Mouse (Mus musculus) cerebellum, adult 11-12 months (tissue): Measurements from ENCODE around the gene Gm7356.
"Not testable (repeated sequence)": the region's sequence is repeated elsewhere in the genome, so short reads cannot be mapped to it uniquely, and the experiment has no call there.

Source experiments
- DNase-seq: peaks from one replicate; pipeline ENCODE4 v3.0.0; 2022

The Gm7356 gene

DNA sequence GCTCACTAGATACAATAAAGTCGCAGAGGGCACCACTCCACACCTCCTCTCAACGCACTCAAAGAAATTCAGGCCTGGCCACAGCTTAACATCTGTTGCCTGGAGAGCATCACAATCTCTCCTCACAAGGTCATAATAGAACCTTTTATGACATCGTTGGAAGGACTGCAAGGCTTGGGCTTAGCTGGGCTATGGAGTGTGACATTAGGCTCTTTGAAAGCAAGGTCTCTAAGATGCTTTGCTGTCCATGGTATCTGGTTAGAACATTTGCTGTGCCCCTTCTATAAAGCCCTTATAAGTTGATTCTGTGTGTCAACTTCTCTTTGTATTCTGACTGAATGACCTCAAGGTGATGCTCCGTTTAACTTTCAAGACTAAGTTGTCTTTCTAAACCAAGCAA lies at the start of gene Gm7356:
Gm7356 (minus strand) TSS at position 101 of the 400 bp plus-strand sequence.
- not testable (repeated sequence) for DNase-seq

DNA sequence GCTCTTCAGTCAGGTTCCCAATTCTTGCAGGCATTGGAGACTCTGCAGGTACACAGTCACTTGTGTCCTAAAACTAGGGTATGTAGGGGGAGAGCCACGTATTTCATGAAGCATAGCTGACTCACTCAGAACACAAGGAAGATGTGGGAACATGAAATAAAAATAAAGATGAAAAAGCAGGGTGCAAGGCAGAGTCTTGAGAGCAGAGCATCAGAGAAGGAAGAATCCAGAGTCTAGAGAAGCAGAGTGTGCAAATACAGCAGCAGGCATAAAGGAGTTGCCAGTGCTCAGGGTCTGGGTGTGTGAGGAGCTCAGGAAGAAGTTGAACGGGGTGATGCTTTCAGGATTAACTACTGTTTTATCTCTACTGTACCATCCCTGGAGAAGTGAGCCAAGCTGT lies 38.4 kb upstream of the Gm7356 start:
- not testable (repeated sequence) for DNase-seq

DNA sequence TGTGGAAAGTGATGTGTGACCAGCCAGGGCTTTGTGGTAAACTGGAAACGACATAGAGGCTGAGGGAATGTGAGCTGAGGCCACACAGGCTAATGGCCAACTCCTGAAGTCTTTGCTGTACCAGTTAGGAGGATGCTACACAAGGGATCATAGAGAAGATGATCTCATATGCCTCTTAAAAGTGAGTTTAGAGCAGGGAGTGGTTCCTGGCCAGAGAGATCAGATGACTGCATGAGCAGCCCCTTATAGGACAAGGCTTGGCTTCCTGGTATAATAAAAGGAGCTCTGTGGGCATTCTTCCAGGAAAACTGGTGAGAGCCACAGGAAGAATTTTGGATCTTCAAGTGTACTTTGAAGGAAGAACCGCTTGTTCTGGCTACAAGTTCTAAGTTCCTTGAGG lies 33.5 kb upstream of the Gm7356 start:
- not testable (repeated sequence) for DNase-seq

DNA sequence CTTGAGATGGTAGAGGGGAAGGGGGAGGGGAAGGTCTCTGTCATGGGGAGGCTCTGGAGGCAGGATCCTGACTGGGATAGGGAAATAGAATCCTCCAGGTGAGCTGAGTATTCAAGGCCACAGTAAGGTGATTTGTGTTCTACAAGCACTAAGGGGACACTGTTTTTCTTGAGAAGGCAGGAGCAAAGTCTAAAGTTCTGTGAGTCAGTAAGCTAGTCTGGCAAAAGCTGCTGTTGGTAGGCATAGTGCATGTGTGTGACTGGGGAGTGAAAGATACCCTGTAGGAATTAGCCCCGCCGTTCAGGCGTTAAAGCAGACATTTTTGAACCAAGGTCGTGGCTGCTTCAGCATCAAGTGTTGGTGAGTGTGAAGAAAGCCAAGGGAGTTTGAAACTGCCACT lies 32.6 kb upstream of the Gm7356 start:
- not testable (repeated sequence) for DNase-seq

DNA sequence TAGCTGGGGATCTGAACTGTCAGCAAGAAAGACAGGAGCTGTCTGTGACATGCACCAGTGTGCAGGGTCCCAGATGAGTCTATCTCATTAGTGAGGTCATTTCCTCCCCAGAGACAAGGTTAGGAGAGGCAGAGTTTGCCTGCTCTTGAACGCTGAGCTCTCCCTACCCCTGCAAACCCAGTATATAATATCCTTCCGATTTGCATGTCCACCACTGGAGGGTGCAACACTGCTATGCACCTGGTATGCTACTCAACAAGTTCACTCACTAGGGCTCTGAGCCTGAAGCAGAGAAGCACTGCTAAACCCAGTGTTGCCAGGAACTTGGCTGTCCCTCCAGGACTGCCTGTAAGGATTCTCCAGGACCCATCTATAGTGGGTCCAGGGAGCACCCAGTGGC lies 10.1 kb downstream of the Gm7356 start:
- not testable (repeated sequence) for DNase-seq

DNA sequence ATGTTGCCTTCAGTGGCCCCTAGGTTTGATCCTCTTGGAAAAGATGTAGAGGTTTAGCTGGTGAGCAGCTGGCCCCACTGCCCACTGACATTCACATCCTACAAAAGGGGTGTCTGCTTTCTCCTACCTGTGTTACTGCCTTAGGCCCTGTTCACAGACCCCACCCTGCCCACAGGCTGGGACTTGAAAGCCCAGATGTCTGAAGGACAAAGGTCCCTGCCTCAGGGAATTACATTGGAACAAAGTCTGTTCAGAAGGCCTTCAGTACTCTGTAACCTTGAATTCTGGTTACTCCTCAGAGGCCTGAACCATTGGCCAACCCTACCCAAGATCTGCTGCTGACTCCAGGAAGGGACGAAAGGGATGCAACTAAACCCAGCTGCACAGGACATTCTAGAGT lies 15.8 kb downstream of the Gm7356 start:
- no peak for DNase-seq

DNA sequence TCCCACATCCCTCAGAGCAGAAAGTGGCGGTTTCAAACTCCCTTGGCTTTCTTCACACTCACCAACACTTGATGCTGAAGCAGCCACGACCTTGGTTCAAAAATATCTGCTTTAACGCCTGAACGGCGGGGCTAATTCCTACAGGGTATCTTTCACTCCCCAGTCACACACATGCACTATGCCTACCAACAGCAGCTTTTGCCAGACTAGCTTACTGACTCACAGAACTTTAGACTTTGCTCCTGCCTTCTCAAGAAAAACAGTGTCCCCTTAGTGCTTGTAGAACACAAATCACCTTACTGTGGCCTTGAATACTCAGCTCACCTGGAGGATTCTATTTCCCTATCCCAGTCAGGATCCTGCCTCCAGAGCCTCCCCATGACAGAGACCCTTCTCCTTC lies 32.7 kb downstream of the Gm7356 start:
- DNase-seq: not testable (repeated sequence)

DNA sequence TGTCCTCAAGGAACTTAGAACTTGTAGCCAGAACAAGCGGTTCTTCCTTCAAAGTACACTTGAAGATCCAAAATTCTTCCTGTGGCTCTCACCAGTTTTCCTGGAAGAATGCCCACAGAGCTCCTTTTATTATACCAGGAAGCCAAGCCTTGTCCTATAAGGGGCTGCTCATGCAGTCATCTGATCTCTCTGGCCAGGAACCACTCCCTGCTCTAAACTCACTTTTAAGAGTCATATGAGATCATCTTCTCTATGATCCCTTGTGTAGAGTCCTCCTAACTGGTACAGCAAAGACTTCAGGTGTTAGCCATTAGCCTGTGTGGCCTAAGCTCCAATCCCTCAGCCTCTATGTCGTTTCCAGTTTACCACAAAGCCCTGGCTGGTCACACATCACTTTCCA lies 33.6 kb downstream of the Gm7356 start:
- DNase-seq: not testable (repeated sequence)

DNA sequence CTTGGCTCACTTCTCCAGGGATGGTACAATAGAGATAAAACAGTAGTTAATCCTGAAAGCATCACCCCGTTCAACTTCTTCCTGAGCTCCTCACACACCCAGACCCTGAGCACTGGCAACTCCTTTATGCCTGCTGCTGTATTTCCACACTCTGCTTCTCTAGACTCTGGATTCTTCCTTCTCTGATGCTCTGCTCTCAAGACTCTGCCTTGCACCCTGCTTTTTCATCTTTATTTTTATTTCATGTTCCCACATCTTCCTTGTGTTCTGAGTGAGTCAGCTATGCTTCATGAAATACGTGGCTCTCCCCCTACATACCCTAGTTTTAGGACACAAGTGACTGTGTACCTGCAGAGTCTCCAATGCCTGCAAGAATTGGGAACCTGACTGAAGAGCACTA lies 38.5 kb downstream of the Gm7356 start:
- DNase-seq: not testable (repeated sequence)

DNA sequence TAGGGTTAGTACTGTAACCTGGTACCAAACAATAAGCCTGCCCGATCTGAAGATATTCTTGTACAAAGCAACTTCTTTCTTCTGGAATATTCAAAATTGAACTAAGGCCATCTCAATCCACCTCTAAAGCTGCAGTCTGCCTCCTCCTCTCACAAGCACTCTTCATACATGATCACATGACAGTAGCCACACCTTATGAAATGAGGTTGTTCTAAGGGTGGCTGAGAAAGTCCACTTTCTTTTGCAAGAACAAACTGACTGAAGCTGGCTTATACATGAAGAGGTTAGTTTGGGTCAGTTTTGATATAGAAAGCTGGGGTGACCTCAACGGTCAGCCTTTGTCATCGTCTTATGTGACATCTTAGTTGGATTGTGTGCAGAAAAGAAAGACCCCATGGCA lies 41.3 kb downstream of the Gm7356 start:
- DNase-seq: not testable (repeated sequence)

DNA sequence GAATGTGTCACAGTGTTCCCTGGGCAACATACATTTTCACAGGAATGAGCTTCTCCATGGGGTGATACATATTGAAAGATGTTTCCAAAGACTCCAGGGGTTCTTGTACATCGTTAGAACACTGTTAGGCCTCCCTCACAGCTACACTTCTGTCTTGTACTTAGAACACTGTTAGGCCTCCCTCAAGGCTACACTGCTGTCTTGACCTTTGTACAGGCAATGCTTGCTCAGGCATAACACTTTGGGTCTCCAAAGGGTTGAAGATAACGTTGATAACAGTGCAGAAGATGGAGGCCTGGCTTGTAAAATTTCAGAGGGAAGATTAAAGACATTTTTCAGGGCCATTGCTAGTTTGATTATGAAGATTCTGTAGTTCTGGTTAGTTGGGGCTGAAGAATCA lies 45.4 kb downstream of the Gm7356 start:
- DNase-seq: not testable (repeated sequence)

DNA sequence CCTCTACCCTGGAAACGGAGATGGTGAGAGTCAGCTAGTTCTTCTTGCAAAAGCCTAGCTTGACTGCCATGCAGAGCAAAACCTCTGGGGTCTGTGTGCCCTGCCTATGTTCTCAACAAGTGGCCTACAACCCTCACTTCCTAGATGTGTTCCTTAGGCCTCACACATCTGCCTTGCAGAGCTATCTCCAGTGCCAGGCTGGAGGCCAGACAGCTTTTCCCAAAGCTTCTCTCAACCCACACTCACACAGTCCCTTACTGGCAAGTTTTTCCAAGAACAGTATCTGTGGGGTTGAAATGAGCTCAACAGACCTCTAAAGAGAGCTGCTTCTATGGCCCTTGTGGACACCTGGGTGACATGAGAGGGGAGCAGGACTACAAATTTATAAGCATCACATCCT lies 51.9 kb downstream of the Gm7356 start:
- DNase-seq: not testable (repeated sequence)
